Mouse (Mus musculus): Measurements from ENCODE around the gene Homez. TPM values are rescaled to one million over a fixed set of nuclear protein-coding genes. Genes with fewer than 3 reads are reported as not detected.

The Homez gene
- polyA plus RNA-seq, 1 experiment from 2014 or later: 13.6 TPM

GRCm38 (mm10) chr14:54892200-54892599, 21.4 kb upstream of the Homez start, which contains the start of gene Pabpn1:
Gene Pabpn1, plus strand, starts transcription at chr14:54892500.
- Histone ChIP-seq H3K27ac (replicated peaks) (peak within 1 kb of the TSS; percentile 81), H3K4me3 (peak within 1 kb of the TSS; percentile 95), H3K36me3 (peaks cover 18% of the 10 kb centered on the region), H3K9ac (peak within 1 kb of the TSS; percentile 51), H3K9me3 (no peaks in the 10 kb centered on the region), H3K4me1 (replicated peaks) (peaks cover 28% of the 10 kb centered on the region), H3K27me3 (no peaks in the 10 kb centered on the region), H3K4me2 (peak within 1 kb of the TSS; percentile 47)
- no peak for ATAC-seq (ENCODE audit: low read depth)
- WGBS: 96% methylated on average over 3 of the region's 3 CpGs

GRCm38 (mm10) chr14:54885309-54885708, 14.5 kb upstream of the Homez start:
- no peak overlapping the region for H3K27ac ChIP-seq (replicated peaks)
- 0 out of 2 replicates have a peak overlapping the region, but pooled peaks have one; percentile 74 for H3K4me3 ChIP-seq
- H3K27me3 ChIP-seq: no peaks in the 10 kb centered on the region
- peaks cover 20% of the 10 kb centered on the region for H3K36me3 ChIP-seq
- 91% methylated on average over 11 of the region's 11 CpGs for WGBS
- no peaks in the 10 kb centered on the region for H3K9me3 ChIP-seq
- H3K4me1 ChIP-seq (replicated peaks): peaks cover 30% of the 10 kb centered on the region
- peak overlapping the region; percentile 93 for H3K9ac ChIP-seq
- peak overlapping the region; percentile 78 for H3K4me2 ChIP-seq
- no peak for ATAC-seq (ENCODE audit: low read depth)

GRCm38 (mm10) chr14:54884022-54884712, 13.4 kb upstream of the Homez start:
- no peaks in the 10 kb centered on the region for H3K27me3 ChIP-seq
- H3K36me3 ChIP-seq: peaks cover 20% of the 10 kb centered on the region
- WGBS: 34% methylated on average over 21 of the region's 21 CpGs
- peak overlapping the region; percentile 78 for H3K4me2 ChIP-seq
- peak overlapping the region; percentile 74 for H3K4me3 ChIP-seq
- no peak for ATAC-seq (ENCODE audit: low read depth)
- H3K27ac ChIP-seq (replicated peaks): peak overlapping the region; percentile 94
- H3K9ac ChIP-seq: peak overlapping the region; percentile 93
- H3K4me1 ChIP-seq (replicated peaks): peaks cover 30% of the 10 kb centered on the region
- H3K9me3 ChIP-seq: no peaks in the 10 kb centered on the region

GRCm38 (mm10) chr14:54883154-54884021, 12.6 kb upstream of the Homez start, which contains the start of the genes Bcl2l2 and Gm20521:
Gene Bcl2l2, plus strand, starts transcription at chr14:54883377.
Gene Gm20521, plus strand, starts transcription at chr14:54883441.
- peak within 1 kb of the TSS; percentile 93 for H3K9ac ChIP-seq
- ATAC-seq (ENCODE audit: low read depth): peak; percentile 91
- H3K27me3 ChIP-seq: peaks cover 3% of the 10 kb centered on the region; the same call in 1 of the 2 replicates
- peak within 1 kb of the TSS; percentile 74 for H3K4me3 ChIP-seq
- H3K36me3 ChIP-seq: peaks cover 20% of the 10 kb centered on the region
- H3K27ac ChIP-seq (replicated peaks): peak within 1 kb of the TSS; percentile 94
- H3K4me2 ChIP-seq: peak within 1 kb of the TSS; percentile 78
- under 1% methylated on average over 27 of the region's 27 CpGs for WGBS
- H3K4me1 ChIP-seq (replicated peaks): peaks cover 30% of the 10 kb centered on the region
- H3K9me3 ChIP-seq: no peaks in the 10 kb centered on the region

- Histone ChIP-seq H3K27me3 (peaks cover 3% of the 10 kb centered on the region; the same call in 1 of the 2 replicates), H3K27ac (replicated peaks) (peak within 1 kb of the TSS; percentile 90), H3K4me2 (peak within 1 kb of the TSS; percentile 97), H3K4me3 (peak within 1 kb of the TSS; percentile 62), H3K9ac (peak within 1 kb of the TSS; percentile 93), H3K4me1 (replicated peaks) (peaks cover 20% of the 10 kb centered on the region), H3K36me3 (no peaks in the 10 kb centered on the region), H3K9me3 (no peaks in the 10 kb centered on the region)
- WGBS: under 1% methylated on average over 61 of the region's 61 CpGs
- peak; percentile 68 for ATAC-seq (ENCODE audit: low read depth)
Measured at GRCm38 (mm10) chr14:54877048-54877715, 6.4 kb upstream of the Homez start, which contains the start of gene Ppp1r3e. Gene Ppp1r3e, minus strand, starts transcription at chr14:54877550.

- peak; percentile 93 for ATAC-seq (ENCODE audit: low read depth)
- H3K4me1 ChIP-seq (replicated peaks): peaks cover 20% of the 10 kb centered on the region
- H3K9me3 ChIP-seq: no peaks in the 10 kb centered on the region
- H3K27ac ChIP-seq (replicated peaks): peak overlapping the region; percentile 90
- H3K9ac ChIP-seq: peak overlapping the region; percentile 93
- WGBS: under 1% methylated on average over 71 of the region's 72 CpGs
- H3K27me3 ChIP-seq: peaks cover 3% of the 10 kb centered on the region; the same call in 1 of the 2 replicates
- peak overlapping the region; percentile 97 for H3K4me2 ChIP-seq
- H3K36me3 ChIP-seq: no peaks in the 10 kb centered on the region
- peak overlapping the region; percentile 62 for H3K4me3 ChIP-seq
Measured at GRCm38 (mm10) chr14:54876539-54877047, 5.8 kb upstream of the Homez start.

GRCm38 (mm10) chr14:54875844-54876538, 5.2 kb upstream of the Homez start:
- 3% methylated on average over 36 of the region's 36 CpGs for WGBS
- H3K4me1 ChIP-seq (replicated peaks): peaks cover 20% of the 10 kb centered on the region
- ATAC-seq (ENCODE audit: low read depth): peak; percentile 76

GRCm38 (mm10) chr14:54874165-54874564, 3.4 kb upstream of the Homez start:
- Histone ChIP-seq H3K4me2 (no peak overlapping the region), H3K9ac (no peak overlapping the region), H3K9me3 (no peaks in the 10 kb centered on the region), H3K36me3 (no peaks in the 10 kb centered on the region), H3K4me1 (replicated peaks) (peaks cover 20% of the 10 kb centered on the region), H3K27me3 (peaks cover 3% of the 10 kb centered on the region; the same call in 1 of the 2 replicates), H3K27ac (replicated peaks) (no peak overlapping the region), H3K4me3 (no peak overlapping the region)
- WGBS: 85% methylated on average over 3 of the region's 3 CpGs
- ATAC-seq (ENCODE audit: low read depth): no peak

More at GRCm38 (mm10) chr14:54875844-54876538, 5.2 kb upstream of the Homez start:
- Histone ChIP-seq H3K9ac (peak overlapping the region; percentile 93), H3K36me3 (no peaks in the 10 kb centered on the region), H3K4me3 (peak overlapping the region; percentile 62), H3K27ac (replicated peaks) (peak overlapping the region; percentile 90), H3K27me3 (peaks cover 3% of the 10 kb centered on the region; the same call in 1 of the 2 replicates), H3K4me2 (peak overlapping the region; percentile 97), H3K9me3 (no peaks in the 10 kb centered on the region)

GRCm38 (mm10) chr14:54868026-54868425, 2.7 kb downstream of the Homez start:
- Histone ChIP-seq H3K9ac (no peak overlapping the region), H3K4me1 (replicated peaks) (peaks cover 9% of the 10 kb centered on the region), H3K9me3 (no peaks in the 10 kb centered on the region), H3K4me3 (no peak overlapping the region), H3K36me3 (no peaks in the 10 kb centered on the region), H3K27ac (replicated peaks) (no peak overlapping the region), H3K27me3 (no peaks in the 10 kb centered on the region), H3K4me2 (no peak overlapping the region)
- ATAC-seq (ENCODE audit: low read depth): no peak
- 94% methylated on average over 4 of the region's 4 CpGs for whole genome bisulfite sequencing

- H3K4me2 ChIP-seq: no peak overlapping the region
Measured at GRCm38 (mm10) chr14:54866936-54867335, 3.8 kb downstream of the Homez start.

GRCm38 (mm10) chr14:54866268-54866667, 4.5 kb downstream of the Homez start:
- H3K27ac ChIP-seq (replicated peaks): no peak overlapping the region
- no peaks in the 10 kb centered on the region for H3K27me3 ChIP-seq
- H3K4me1 ChIP-seq (replicated peaks): peaks cover 12% of the 10 kb centered on the region
- ATAC-seq (ENCODE audit: low read depth): no peak
- H3K36me3 ChIP-seq: no peaks in the 10 kb centered on the region
- 69% methylated on average over 3 of the region's 3 CpGs for WGBS
- H3K9ac ChIP-seq: no peak overlapping the region
- no peaks in the 10 kb centered on the region for H3K9me3 ChIP-seq
- H3K4me2 ChIP-seq: no peak overlapping the region
- H3K4me3 ChIP-seq: no peak overlapping the region

More at GRCm38 (mm10) chr14:54866936-54867335, 3.8 kb downstream of the Homez start:
- Histone ChIP-seq H3K36me3 (no peaks in the 10 kb centered on the region), H3K27me3 (no peaks in the 10 kb centered on the region), H3K4me3 (no peak overlapping the region), H3K9ac (no peak overlapping the region), H3K9me3 (no peaks in the 10 kb centered on the region), H3K4me1 (replicated peaks) (peaks cover 12% of the 10 kb centered on the region), H3K27ac (replicated peaks) (no peak overlapping the region)
- ATAC-seq (ENCODE audit: low read depth): no peak
- WGBS: 60% methylated on average over 5 of the region's 5 CpGs

All from neural tube, embryonic 13.5 days (tissue).